Mouse (Mus musculus): ENCODE results near the gene Sfxn5.
A peak's percentile ranks its signal among the peaks of the same experiment; 100 is the strongest.

The Sfxn5 gene

GRCm38 (mm10) chr6:85363906-85364260 lies 30.7 kb upstream of the Sfxn5 start:
- DNase-seq: no peak

DNA sequence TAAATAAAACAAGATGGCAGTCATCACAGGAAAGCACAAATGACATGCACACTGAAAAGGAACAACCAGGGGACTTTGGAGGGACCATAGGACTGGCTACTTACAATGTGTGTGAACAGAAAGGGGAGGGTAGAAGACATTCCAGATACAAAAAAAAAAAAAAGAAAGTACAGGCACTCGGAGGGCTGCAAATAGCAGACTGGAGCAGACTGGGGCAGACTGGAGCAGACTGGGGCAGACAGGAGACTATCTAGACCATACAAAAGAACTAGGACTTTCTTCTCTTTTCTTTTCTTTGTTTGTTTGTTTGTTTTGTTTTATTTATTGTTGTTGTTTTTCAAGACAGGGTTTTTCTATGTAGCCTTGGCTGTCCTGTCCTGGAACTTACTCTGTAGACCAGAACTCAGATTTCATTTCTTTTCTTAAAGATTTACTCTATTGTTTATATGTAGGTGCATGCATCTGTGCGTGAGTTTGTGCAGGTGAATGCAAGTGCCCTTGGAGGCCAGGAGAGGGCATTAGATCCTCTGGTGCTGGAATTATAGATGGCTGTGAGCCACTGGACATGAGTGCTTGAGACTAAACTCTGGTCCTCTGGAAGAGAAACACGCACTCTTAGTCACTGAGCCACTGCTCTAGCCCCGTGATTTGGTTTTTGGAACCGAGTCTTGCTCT lies 30.1 kb upstream of the Sfxn5 start:
- DNase-seq: no peak

DNA sequence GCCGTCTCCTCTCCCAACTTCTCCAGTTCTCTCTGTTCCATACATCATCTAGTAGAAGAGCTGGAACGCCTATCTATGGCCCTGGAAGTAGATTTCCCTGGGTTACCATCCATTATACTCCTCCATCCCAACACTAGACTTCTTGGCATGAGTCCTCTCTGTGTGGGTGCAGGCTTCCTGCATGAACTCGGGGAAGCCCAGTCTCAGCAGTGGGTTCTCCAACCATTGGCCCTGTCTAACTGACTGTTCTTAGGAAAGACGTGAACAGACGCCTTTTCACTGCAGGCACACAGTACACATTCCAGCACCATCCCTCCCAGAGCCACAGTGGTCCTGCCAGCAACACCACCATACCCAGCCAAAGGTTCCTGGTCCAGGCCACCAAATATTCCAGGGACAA lies 29.4 kb upstream of the Sfxn5 start:
- DNase-seq: no peak

GRCm38 (mm10) chr6:85360311-85360710 lies 27.1 kb upstream of the Sfxn5 start:
- no peak for DNase-seq

- DNase-seq: no peak
Observed at GRCm38 (mm10) chr6:85358877-85359276, 25.7 kb upstream of the Sfxn5 start.

- no peak for DNase-seq
Observed at GRCm38 (mm10) chr6:85356682-85357465, 23.7 kb upstream of the Sfxn5 start.

- DNase-seq: no peak
Observed at GRCm38 (mm10) chr6:85355753-85356152, 22.5 kb upstream of the Sfxn5 start.

DNA sequence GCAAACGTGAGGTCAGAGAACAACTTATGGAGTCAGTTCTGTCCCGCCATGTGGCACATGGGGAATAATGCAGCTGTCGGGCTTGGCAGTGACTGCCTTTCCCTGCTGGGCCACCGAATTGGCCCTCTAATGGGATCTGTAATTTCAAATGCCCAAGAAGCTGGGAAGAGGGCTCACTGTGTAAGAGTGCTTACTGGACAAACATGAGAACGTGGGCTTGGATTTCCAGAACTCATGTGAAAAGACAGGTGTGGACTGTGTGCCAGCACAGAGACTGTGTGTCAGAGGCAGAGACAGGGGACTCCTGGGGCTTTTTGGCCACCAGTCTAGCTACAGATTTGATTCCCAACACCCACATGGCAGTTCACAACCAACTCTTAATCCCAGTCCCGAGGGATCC lies 21.5 kb upstream of the Sfxn5 start:
- no peak for DNase-seq

GRCm38 (mm10) chr6:85353706-85354105 lies 20.5 kb upstream of the Sfxn5 start:
- no peak for DNase-seq

- DNase-seq: no peak
Observed at GRCm38 (mm10) chr6:85350157-85350556, 16.9 kb upstream of the Sfxn5 start.

DNA sequence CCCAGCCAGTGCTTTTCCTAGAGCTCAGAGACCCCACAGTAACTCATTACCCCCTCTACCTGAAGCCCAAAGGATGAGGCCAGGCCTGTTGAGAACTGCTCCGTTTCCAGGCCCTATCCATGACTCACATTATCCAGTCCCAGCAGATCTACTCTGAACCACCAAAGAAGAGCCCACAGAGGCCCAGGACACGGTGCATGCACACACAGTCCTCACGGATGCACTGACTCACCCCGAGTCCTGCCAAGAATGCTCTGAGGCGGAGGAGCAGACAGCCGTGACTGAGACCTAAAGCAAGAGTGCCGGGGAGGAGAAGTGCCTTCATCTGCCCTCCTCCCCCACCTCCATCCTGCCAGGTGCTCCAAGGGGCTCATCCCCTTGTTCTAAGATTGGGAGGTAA lies 16.0 kb upstream of the Sfxn5 start:
- no peak for DNase-seq

GRCm38 (mm10) chr6:85348133-85348532 lies 14.9 kb upstream of the Sfxn5 start:
- no peak for DNase-seq

- peak; percentile 84 for DNase-seq
Observed at GRCm38 (mm10) chr6:85346028-85346634, 12.9 kb upstream of the Sfxn5 start.

DNA sequence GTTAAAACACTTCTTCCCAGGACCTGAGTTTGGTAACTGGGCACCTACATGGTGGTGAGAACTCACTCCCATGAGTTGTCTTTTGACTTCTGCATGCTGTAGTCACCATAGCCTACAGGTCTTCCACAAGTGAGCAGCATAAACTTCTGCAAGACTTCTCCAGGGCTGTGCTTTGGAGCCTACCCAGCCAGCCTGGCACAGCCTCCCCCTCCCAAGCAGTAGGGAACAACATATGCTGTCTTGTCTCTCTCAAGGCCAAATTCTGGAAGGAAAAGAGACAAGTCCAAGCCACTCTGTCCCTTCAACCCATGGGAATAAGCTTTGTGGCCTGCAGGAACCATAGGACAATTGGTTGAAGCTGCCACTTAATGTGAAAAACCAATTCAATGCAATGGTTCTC lies 11.7 kb upstream of the Sfxn5 start:
- no peak for DNase-seq

GRCm38 (mm10) chr6:85343027-85343426 lies 9.8 kb upstream of the Sfxn5 start:
- DNase-seq: no peak

DNA sequence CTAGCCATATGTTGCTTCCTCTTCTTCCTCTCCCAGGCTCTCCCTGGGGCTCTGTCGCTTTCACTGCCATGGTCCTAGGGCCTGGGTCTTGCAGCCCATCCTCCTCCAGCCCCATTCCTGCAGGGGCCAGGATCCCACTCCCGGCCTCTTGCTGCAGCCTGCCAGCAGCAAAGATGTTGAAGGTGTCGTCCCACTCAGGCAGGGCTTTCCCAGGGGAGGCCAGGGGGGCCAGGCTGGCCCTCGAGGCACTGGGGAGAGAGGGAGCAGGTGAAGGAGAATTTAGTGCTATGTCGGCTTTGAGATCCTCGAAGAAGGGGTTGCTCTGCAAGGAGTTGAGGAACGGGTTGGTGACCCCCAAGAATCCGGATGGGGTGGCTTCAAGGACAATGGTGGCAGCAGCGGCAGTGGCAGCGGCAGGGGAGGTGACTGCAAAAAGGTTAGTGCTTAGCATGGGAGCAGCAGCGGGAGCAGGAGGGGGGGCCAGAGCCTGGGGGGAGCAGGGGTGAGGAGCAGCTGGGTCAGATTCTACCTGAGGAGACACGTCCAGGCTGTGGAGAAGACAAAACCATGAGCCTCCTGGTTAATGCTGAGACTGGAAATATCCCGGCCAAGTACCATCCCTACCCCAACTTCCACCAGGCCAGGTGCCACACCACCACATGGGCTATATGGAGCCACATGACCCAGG lies 8.7 kb upstream of the Sfxn5 start:
- no peak for DNase-seq

GRCm38 (mm10) chr6:85340184-85340583 lies 7.0 kb upstream of the Sfxn5 start:
- no peak for DNase-seq

DNA sequence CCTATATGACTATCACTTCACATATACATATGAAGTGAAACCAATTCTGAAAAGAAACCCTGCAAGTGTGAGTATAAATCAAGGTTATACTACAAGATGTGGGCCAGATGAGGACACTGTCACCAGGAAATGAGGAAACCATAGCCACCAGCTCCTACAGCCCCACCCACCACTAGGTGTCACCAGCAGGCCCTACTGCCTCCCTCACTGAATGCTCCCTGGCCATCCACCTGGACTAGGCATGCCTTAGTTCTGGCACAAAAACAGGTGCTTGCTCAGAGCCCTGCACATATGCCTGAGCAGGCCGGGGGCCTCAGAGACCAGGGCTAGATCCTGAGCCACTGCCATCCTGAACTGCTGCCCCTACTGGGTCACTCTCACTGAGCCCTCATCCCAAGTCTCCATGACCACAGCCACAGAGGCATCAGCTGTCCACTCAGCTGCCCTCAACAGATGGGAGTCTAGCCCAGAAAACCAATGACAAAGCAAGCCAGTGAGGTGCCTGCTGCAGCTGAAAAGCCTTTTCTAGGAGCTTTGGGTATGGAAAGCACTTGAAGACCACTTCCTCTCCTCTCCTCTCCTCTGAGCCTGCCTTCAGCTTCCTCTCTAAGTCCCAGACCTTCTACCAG lies 6.2 kb upstream of the Sfxn5 start:
- peak; percentile 71 for DNase-seq

- no peak for DNase-seq
Observed at GRCm38 (mm10) chr6:85336944-85337343, 3.7 kb upstream of the Sfxn5 start.

GRCm38 (mm10) chr6:85335352-85335751 lies 2.1 kb upstream of the Sfxn5 start:
- no peak for DNase-seq

GRCm38 (mm10) chr6:85334851-85335250 lies 1.6 kb upstream of the Sfxn5 start:
- DNase-seq: no peak

GRCm38 (mm10) chr6:85334251-85334650 lies 1.0 kb upstream of the Sfxn5 start:
- no peak for DNase-seq

- no peak for DNase-seq
Observed at GRCm38 (mm10) chr6:85333732-85334131, 510 bp upstream of the Sfxn5 start.
